Mouse (Mus musculus): ENCODE data around the gene Fgf5. TPM values are rescaled to one million over a fixed set of nuclear protein-coding genes. Genes with fewer than 3 reads are reported as not detected.

Fgf5 gene
- polyA plus RNA-seq (2012; rRNA removed): 0.38 TPM in 1 of 2 replicates, not detected in the other

GRCm38 (mm10) chr5:98253838-98254821 is at the start of gene Fgf5:
Gene Fgf5 (plus strand): TSS chr5:98254184.

Other genes with a start within 250 kb of the Fgf5 start
- 8.9 and 9.0 TPM in 2 replicates for gene Antxr2, start 223.1 kb upstream of the Fgf5 start, polyA plus RNA-seq (2012; rRNA removed)
- gene Prdm8, start 87.0 kb upstream of the Fgf5 start, polyA plus RNA-seq (2012; rRNA removed): 0.21 and 0.27 TPM in 2 replicates
- not detected in 2 replicates for gene Cfap299, start 75.1 kb downstream of the Fgf5 start, polyA plus RNA-seq (2012; rRNA removed)